ENCODE assay signal across 7 mouse cellular contexts in genomic region chr13:37311555-37312221, GRCm38 (mm10). TPM values are rescaled to one million over a fixed set of nuclear protein-coding genes. Genes with fewer than 3 reads are reported as not detected.
DNase-seq lines count a peak whose midpoint lies in the region; ATAC-seq and TF ChIP-seq lines count a peak whose summit lies in the region.

No protein-coding gene starts in this region.

- H3K27ac ChIP-seq in lung, embryonic 14.5 days (ENCODE audit: low read depth) = no peak overlapping the region
- no peak overlapping the region for H3K27ac ChIP-seq in heart, embryonic 16.5 days (ENCODE audit: low read length)
- H3K27ac ChIP-seq in limb, embryonic 11.5 days (replicated peaks; ENCODE audit: low read depth, low read length) = no peak overlapping the region
- H3K27ac ChIP-seq in neural tube, embryonic 15.5 days (replicated peaks) = peak overlapping the region; percentile 80

- peak; percentile 19 for DNase-seq in lung, embryonic 14.5 days
- no peak for DNase-seq in lung, postnatal 36 days
- DNase-seq in cerebellum, postnatal 14 days = peak; percentile 76 to 89
- DNase-seq in limb, embryonic 11.5 days (ENCODE audit: low spot score) = peak; percentile 55

- no peaks in the 10 kb centered on the region for H3K27me3 ChIP-seq in lung, embryonic 14.5 days (ENCODE audit: insufficient read depth, low read length)
- H3K27me3 ChIP-seq in heart, embryonic 16.5 days (ENCODE audit: control insufficient read depth, insufficient read depth, low read length) = peaks cover 10% of the 10 kb centered on the region; the same call in 1 of the 2 replicates
- H3K27me3 ChIP-seq in limb, embryonic 11.5 days (ENCODE audit: control insufficient read depth, insufficient read depth, low read length) = no peaks in the 10 kb centered on the region
- no peaks in the 10 kb centered on the region for H3K27me3 ChIP-seq in neural tube, embryonic 15.5 days (replicated peaks)

- no peaks in the 10 kb centered on the region for H3K36me3 ChIP-seq in lung, embryonic 14.5 days (ENCODE audit: insufficient read depth)
- no peaks in the 10 kb centered on the region for H3K36me3 ChIP-seq in heart, embryonic 16.5 days (ENCODE audit: control insufficient read depth, insufficient read depth)
- H3K36me3 ChIP-seq in limb, embryonic 11.5 days (ENCODE audit: control insufficient read depth, insufficient read depth, low read length) = no peaks in the 10 kb centered on the region
- H3K36me3 ChIP-seq in neural tube, embryonic 15.5 days = no peaks in the 10 kb centered on the region

- H3K4me2 ChIP-seq in lung, embryonic 14.5 days = peak overlapping the region; percentile 74
- peak overlapping the region; percentile 85 for H3K4me2 ChIP-seq in heart, embryonic 16.5 days (ENCODE audit: low read depth, low read length)
- H3K4me2 ChIP-seq in limb, embryonic 11.5 days (ENCODE audit: low read depth, severe bottlenecking) = peak overlapping the region; percentile 67
- H3K4me2 ChIP-seq in neural tube, embryonic 15.5 days = peak overlapping the region; percentile 78

- 23% methylated on average over 27 of the region's 27 CpGs for WGBS in lung, embryonic 14.5 days
- 22% methylated on average over 27 of the region's 27 CpGs for WGBS in heart, embryonic 16.5 days
- WGBS in limb, embryonic 11.5 days = 10% methylated on average over 27 of the region's 27 CpGs
- WGBS in neural tube, embryonic 15.5 days = 14% methylated on average over 27 of the region's 27 CpGs

- peak overlapping the region; percentile 52 for H3K9ac ChIP-seq in lung, embryonic 14.5 days
- H3K9ac ChIP-seq in heart, embryonic 16.5 days (ENCODE audit: low read length) = peak overlapping the region; percentile 71; the same call in 1 of the 2 replicates
- peak overlapping the region; percentile 43 for H3K9ac ChIP-seq in limb, embryonic 11.5 days (ENCODE audit: low read length)
- peak overlapping the region; percentile 42 for H3K9ac ChIP-seq in neural tube, embryonic 15.5 days (replicated peaks)

- ATAC-seq in lung, embryonic 14.5 days (ENCODE audit: insufficient read depth) = peak; percentile 25; the same call in 1 of the 2 replicates
- ATAC-seq in heart, embryonic 16.5 days (replicated peaks; ENCODE audit: extremely low read depth, insufficient read depth, low FRiP score) = no peak
- ATAC-seq in limb, embryonic 11.5 days (ENCODE audit: insufficient number of reproducible peaks, low FRiP score, low TSS enrichment, low read depth) = peak; percentile 49; the same call in 1 of the 2 replicates
- peak; percentile 43 for ATAC-seq in neural tube, embryonic 15.5 days (ENCODE audit: low FRiP score)
- ATAC-seq in monocyte, adult 5-6 weeks (replicated peaks; ENCODE audit: insufficient number of reproducible peaks, low FRiP score, low TSS enrichment, poor library complexity, severe bottlenecking) = no peak

- peak overlapping the region; percentile 31; the same call in 1 of the 2 replicates for H3K4me3 ChIP-seq in lung, embryonic 14.5 days (ENCODE audit: low read depth, low read length)
- no peak overlapping the region; the same call in 1 of the 2 replicates for H3K4me3 ChIP-seq in heart, embryonic 16.5 days (ENCODE audit: low read length)
- no peak overlapping the region for H3K4me3 ChIP-seq in limb, embryonic 11.5 days (ENCODE audit: low read depth, low read length)
- peak overlapping the region; percentile 36; the same call in 1 of the 2 replicates for H3K4me3 ChIP-seq in neural tube, embryonic 15.5 days (replicated peaks)

- H3K9me3 ChIP-seq in lung, embryonic 14.5 days (ENCODE audit: low read depth, low read length) = no peaks in the 10 kb centered on the region
- H3K9me3 ChIP-seq in heart, embryonic 16.5 days (replicated peaks; ENCODE audit: control insufficient read depth, low read length) = no peaks in the 10 kb centered on the region
- H3K9me3 ChIP-seq in limb, embryonic 11.5 days (ENCODE audit: control insufficient read depth, low read length) = no peaks in the 10 kb centered on the region
- no peaks in the 10 kb centered on the region for H3K9me3 ChIP-seq in neural tube, embryonic 15.5 days (replicated peaks)

- no peak for TF ChIP-seq CTCF in lung, embryonic 14.5 days (IDR thresholded peaks at IDR 0.05; ENCODE audit: low read depth)

- peaks cover 5% of the 10 kb centered on the region; the same call in 1 of the 2 replicates for H3K4me1 ChIP-seq in lung, embryonic 14.5 days (ENCODE audit: insufficient read depth)
- peaks cover 2% of the 10 kb centered on the region; the same call in 1 of the 2 replicates for H3K4me1 ChIP-seq in heart, embryonic 16.5 days (ENCODE audit: control insufficient read depth, insufficient read depth, low read length)
- H3K4me1 ChIP-seq in limb, embryonic 11.5 days (ENCODE audit: control insufficient read depth, insufficient read depth, low read length) = peaks cover 3% of the 10 kb centered on the region
- H3K4me1 ChIP-seq in neural tube, embryonic 15.5 days = peaks cover 19% of the 10 kb centered on the region

RNA-seq across cellular contexts. Expression of gene Ly86, which starts 33.3 kb away (rescaled TPM):
- polyA plus RNA-seq in lung, embryonic 14.5 days (2014; fragmentation: Nextera tagmentation; extraction: Ambion mirVana) = 11.9 and 15.1 TPM in 2 replicates
- polyA plus RNA-seq in heart, embryonic 16.5 days (2015; fragmentation: Nextera tagmentation; extraction: Ambion mirVana) = 5.8 and 7.3 TPM in 2 replicates
- 2.4 and 3.1 TPM in 2 replicates for polyA plus RNA-seq in limb, embryonic 11.5 days (2014; fragmentation: Nextera tagmentation; extraction: Ambion mirVana)
- polyA plus RNA-seq in neural tube, embryonic 15.5 days (2015; fragmentation: Nextera tagmentation; extraction: Ambion mirVana) = 9.8 and 10.7 TPM in 2 replicates
- 105 to 172 TPM (median 135 TPM) in 3 replicates for total RNA-seq in monocyte, adult 5-6 weeks (2017)

Comparison
In these comparisons a context has a peak if more than half of its experiments do, and no peak if none do; other contexts are left out.
1. ATAC-seq: peak in lung, embryonic 14.5 days (single experiment), limb, embryonic 11.5 days (single experiment) and neural tube, embryonic 15.5 days (single experiment); none in heart, embryonic 16.5 days (single experiment) and monocyte, adult 5-6 weeks (single experiment).
2. H3K4me3 ChIP-seq: peak in lung, embryonic 14.5 days (single experiment) and neural tube, embryonic 15.5 days (single experiment); none in heart, embryonic 16.5 days (single experiment) and limb, embryonic 11.5 days (single experiment).
3. Peak in every context shown above with its lines, with median percentiles within 50 percentile points of each other: H3K4me2 ChIP-seq and H3K9ac ChIP-seq.